ENCODE assay signal across 15 mouse cellular contexts in the genomic region with DNA sequence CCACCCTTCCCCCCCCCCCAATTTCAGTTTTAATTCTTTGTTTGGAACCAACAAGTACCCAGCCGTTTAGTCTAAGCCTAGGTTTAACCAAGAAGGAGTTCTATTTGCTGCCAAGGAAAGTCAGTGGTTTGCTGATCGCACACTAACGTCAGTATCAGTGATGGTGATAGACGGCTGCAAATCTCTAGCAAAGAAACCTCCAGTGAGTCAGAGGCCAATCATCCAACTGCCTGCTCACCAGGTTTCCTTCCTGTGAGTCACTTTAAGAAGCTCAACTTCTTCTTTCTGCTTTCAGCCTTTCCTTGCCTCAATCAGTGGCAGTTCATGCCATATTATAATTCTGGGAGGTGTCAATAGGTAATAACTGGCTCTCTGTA. TPM values are rescaled to one million over a fixed set of nuclear protein-coding genes. Genes with fewer than 3 reads are reported as not detected.
DNase-seq lines count a peak whose midpoint lies in the region; TF ChIP-seq lines count a peak whose summit lies in the region.
"Had no signal": no experiment of that assay in that cellular context is flagged by ENCODE, and none has a peak within 500 bp of the region (broad histone marks: within the 10 kb centered on the region; RNA-seq: fewer than 3 reads in every experiment).

No protein-coding gene starts in this region.

- H3K9ac ChIP-seq in CH12.LX (ENCODE audit: insufficient read depth, low read depth), result peak overlapping the region; percentile 68
- H3K9ac ChIP-seq: forebrain, embryonic 13.5 days; midbrain, embryonic 12.5 days had no signal

- H3K27ac ChIP-seq in CH12.LX (ENCODE audit: insufficient read depth, low read depth), result peak overlapping the region; percentile 91; the same call in 1 of the 2 replicates
- peak overlapping the region; percentile 96 for H3K27ac ChIP-seq in embryonic fibroblast, embryonic 13.5 days (ENCODE audit: insufficient read depth, low read length)
- H3K27ac ChIP-seq: forebrain, embryonic 13.5 days; midbrain, embryonic 12.5 days had no signal

- no peak for TF ChIP-seq CTCF in CH12.LX (conservative IDR thresholded peaks at IDR 0.05 in 1 of 2, IDR thresholded peaks at IDR 0.05 in 1 of 2; ENCODE audit: low read depth in 2 of 2, low read length in 2 of 2)
- no peak for TF ChIP-seq CTCF in embryonic fibroblast, embryonic 13.5 days (IDR thresholded peaks at IDR 0.05; ENCODE audit: borderline replicate concordance, insufficient read depth, low read length)

- peaks cover 4 to 8% of the 10 kb centered on the region in 2 experiments for H3K36me3 ChIP-seq in CH12.LX (replicated peaks in 1 of 2; ENCODE audit: control insufficient read depth in 1 of 2, insufficient read depth in 1 of 2, low read length in 1 of 2)
- H3K36me3 ChIP-seq: midbrain, embryonic 12.5 days had no signal

- peak overlapping the region; percentile 73 for H3K4me2 ChIP-seq in CH12.LX (ENCODE audit: insufficient read depth, low read depth, poor library complexity, severe bottlenecking)
- H3K4me2 ChIP-seq: forebrain, embryonic 13.5 days; midbrain, embryonic 12.5 days had no signal

- TF ChIP-seq POLR2A in CH12.LX (IDR thresholded peaks at IDR 0.05; ENCODE audit: low read depth, low read length), result peak; percentile 39; the same call in 1 of the 2 replicates
- no peak for TF ChIP-seq POLR2A in embryonic fibroblast, embryonic 13.5 days (IDR thresholded peaks at IDR 0.05; ENCODE audit: low read depth, low read length)

- H3K79me2 ChIP-seq in CH12.LX (replicated peaks; ENCODE audit: control insufficient read depth, extremely low read depth, insufficient read depth, poor library complexity, severe bottlenecking), result no peaks in the 10 kb centered on the region; the same call in 1 of the 2 replicates

- H3K4me1 ChIP-seq in CH12.LX (ENCODE audit: control insufficient read depth in 1 of 2, insufficient read depth in 2 of 2), result peaks cover 20 to 58% of the 10 kb centered on the region in 2 experiments
- H3K4me1 ChIP-seq in embryonic fibroblast, embryonic 13.5 days (ENCODE audit: control insufficient read depth, insufficient read depth, low read length), result peaks cover 16% of the 10 kb centered on the region

- H3K9me3 ChIP-seq in CH12.LX (replicated peaks; ENCODE audit: low read length), result peaks cover 2% of the 10 kb centered on the region
- H3K9me3 ChIP-seq: forebrain, embryonic 13.5 days; midbrain, embryonic 12.5 days had no signal

- peak; percentile 94 for TF ChIP-seq EP300 in CH12.LX (IDR thresholded peaks at IDR 0.05; ENCODE audit: low read length)

- dilution Hi-C loops in CH12.LX (cut with MboI; ENCODE audit: extremely low pct_ligation_motif_present, extremely low pct_unique_long_range_greater_than_20kb, low sequenced_read_pairs), result no loop called here

- in situ Hi-C loops in CH12.LX (cut with MboI; ENCODE audit: low pct_ligation_motif_present, low pct_unique_long_range_greater_than_20kb, low sequenced_read_pairs), result no loop called here

- H3K27me3 ChIP-seq in CH12.LX (replicated peaks), result no peaks in the 10 kb centered on the region
- H3K27me3 ChIP-seq: forebrain, embryonic 13.5 days; midbrain, embryonic 12.5 days had no signal

- no peak overlapping the region for H3K4me3 ChIP-seq in CH12.LX (replicated peaks in 1 of 3; ENCODE audit: low read depth in 2 of 3, low read length in 2 of 3, poor library complexity in 1 of 3)
- H3K4me3 ChIP-seq in embryonic fibroblast, embryonic 13.5 days (ENCODE audit: insufficient read depth, low read length), result no peak overlapping the region
- H3K4me3 ChIP-seq: forebrain, embryonic 13.5 days; midbrain, embryonic 12.5 days had no signal

- DNase-seq in spleen, postnatal 36 days (ENCODE audit: low spot score in 2 of 2), result peak; percentile 34 to 36
- no peak for DNase-seq in spleen, adult 18-20 months
- DNase-seq in CH12.LX (ENCODE audit: extremely low read depth), result peak; percentile 94
- DNase-seq in natural killer cell, adult 2 months (ENCODE audit: low spot score in 2 of 2), result peak; percentile 51 to 64
- no peak for DNase-seq in layer of hippocampus, adult 8-10 months (ENCODE audit: low spot score in 2 of 2)
- no peak for DNase-seq in ovary, adult 18-20 months (ENCODE audit: low spot score)
- no peak for DNase-seq in urinary bladder, postnatal 10 days (ENCODE audit: low spot score)
- DNase-seq: adrenal gland, postnatal 36 days; cerebellum, adult 11-12 months; gastrocnemius, postnatal 36 days; kidney, postnatal 14 days; lung, adult 18-20 months had no signal

- TF ChIP-seq RAD21 in CH12.LX (IDR thresholded peaks at IDR 0.05; ENCODE audit: low read depth, low read length), result peak; percentile 2

TF ChIP-seq in CH12.LX, 34 proteins besides CTCF, POLR2A, EP300 and RAD21:
- TF ChIP-seq TBP (conservative IDR thresholded peaks at IDR 0.05; ENCODE audit: low read depth, low read length) (peak; percentile 78), POLR2AphosphoS2 (IDR thresholded peaks at IDR 0.05; ENCODE audit: low read depth, low read length) (no peak), ETS1 (conservative IDR thresholded peaks at IDR 0.05; ENCODE audit: low read depth, low read length) (peak; percentile 89), PAX5 (IDR thresholded peaks at IDR 0.05; ENCODE audit: low read length) (no peak), JUN (IDR thresholded peaks at IDR 0.05; ENCODE audit: insufficient read depth, low read depth, low read length) (peak; percentile 78), JUND (conservative IDR thresholded peaks at IDR 0.05; ENCODE audit: low read depth, low read length) (peak; percentile 83), SMC3 (IDR thresholded peaks at IDR 0.05; ENCODE audit: low read depth, low read length) (peak; percentile 4; the same call in 1 of the 2 replicates), BHLHE40 (IDR thresholded peaks at IDR 0.05; ENCODE audit: low read depth, low read length) (peak; percentile 70; the same call in 1 of the 2 replicates), IRF4 (IDR thresholded peaks at IDR 0.05; ENCODE audit: low read depth, low read length) (peak; percentile 93)

RNA-seq across cellular contexts. Expression of a gene that starts 47.0 kb away (rescaled TPM):
- total RNA-seq in CH12.LX (2012; rRNA removed) (122 and 153 TPM in 2 replicates), CH12.LX (2014; rRNA removed) (93.3 and 112 TPM in 2 replicates)
- 95.3 and 102 TPM in 2 replicates for polyA plus RNA-seq in CH12.LX (2012; ENCODE audit: insufficient read length, low read depth)
- 255 and 594 TPM in 2 replicates for polyA plus RNA-seq in embryonic fibroblast, embryonic 13.5 days (2011; ENCODE audit: insufficient read length, low read depth, missing spikeins)
- 10 to 100 TPM in 2 of 4 experiments, 1 to 10 TPM in 2; 5.6 to 20.0 (median 11.2) TPM for total RNA-seq in layer of hippocampus, adult 8-10 months (2022)

Comparison
In these comparisons a context has a peak if more than half of its experiments do, and no peak if none do; other contexts are left out.
1. DNase-seq: peak in spleen, postnatal 36 days (2 of 2), CH12.LX (single experiment) and natural killer cell, adult 2 months (2 of 2); none in spleen, adult 18-20 months (0 of 2), layer of hippocampus, adult 8-10 months (0 of 2), ovary, adult 18-20 months (single experiment) and urinary bladder, postnatal 10 days (single experiment).
2. RNA of a gene that starts 47.0 kb away (total RNA-seq): 93.3 to 153 TPM in CH12.LX; 5.6 to 20.0 TPM in layer of hippocampus, adult 8-10 months; every median in the first group is over 4 times any median in the second.